Mouse (Mus musculus) adrenal gland, adult 2 months (tissue): ENCODE measurements around the gene Olfr12. TPM values are rescaled to one million over a fixed set of nuclear protein-coding genes. Genes with fewer than 3 reads are reported as not detected.
A peak's percentile ranks its signal among the peaks of the same experiment; 100 is the strongest.

Source experiments
- DNase-seq: peaks from one replicate; pipeline ENCODE4 v3.0.0; 2021
- long read RNA-seq: library from polyadenylated mRNA; stranded (forward); transcript quantifications from one replicate; pipeline ENCODE4 v2.0.0, GENCODE M21; 2021
- polyA plus RNA-seq: library from polyadenylated mRNA; depleted of rRNA; stranded (reverse); fragments of >200 nt; gene quantifications from 2 replicates; pipeline ENCODE4 v1.2.3, GENCODE M21; 2012; rRNA removed
- total RNA-seq, 2 experiments: library from RNA; stranded (reverse); gene quantifications; 2 replicates each; pipeline ENCODE4 v1.2.3; 2021

The Olfr12 gene
- total RNA-seq (not detected), polyA plus RNA-seq (not detected in 2 replicates)
- long read RNA-seq, result 0 reads

DNA sequence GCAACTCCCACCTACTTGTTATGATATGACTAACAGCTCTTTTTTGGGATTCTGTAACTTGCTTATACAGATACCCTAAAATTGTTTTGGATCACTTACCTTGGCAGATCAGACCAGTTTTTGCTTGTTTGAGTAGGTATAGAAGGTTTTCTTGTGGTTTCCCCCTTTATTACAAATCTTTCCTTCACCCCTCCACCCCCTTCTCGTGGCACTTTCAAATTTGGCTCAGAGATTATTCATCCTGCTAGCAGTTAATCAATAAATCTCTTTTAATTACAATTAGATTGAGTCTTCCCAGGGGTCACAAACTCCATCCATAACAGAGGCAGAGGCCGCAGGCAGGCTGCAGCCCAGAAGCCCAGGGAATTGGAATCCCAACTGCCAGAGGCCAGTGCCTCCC is at the start of gene Olfr12:
Olfr12 (plus strand) TSS at position 301 of the 400 bp plus-strand sequence.
- DNase-seq, result no peak

DNA sequence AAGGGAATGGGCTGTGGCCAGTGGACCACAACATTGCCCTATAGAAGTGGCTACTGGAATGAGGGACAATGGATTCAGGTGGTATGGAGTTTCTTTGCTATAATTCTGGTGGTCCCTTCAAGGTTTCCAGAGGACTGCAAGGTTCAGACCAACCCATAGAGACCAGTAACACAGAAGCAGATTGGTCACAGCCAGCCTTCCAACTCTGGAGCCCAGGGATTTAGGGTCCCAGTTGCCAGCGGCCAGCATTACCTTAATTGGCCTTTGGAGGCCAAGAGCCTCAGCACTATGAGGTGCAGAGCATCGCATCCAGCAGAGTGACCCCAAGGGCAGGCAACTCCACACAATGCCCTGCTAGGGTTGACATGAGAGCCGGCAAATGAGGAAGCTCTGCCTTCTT is 46.6 kb upstream of the Olfr12 start, which contains the start of gene Olfr1413:
Olfr1413 (plus strand) TSS at position 301 of the 400 bp plus-strand sequence.
- DNase-seq, result no peak

DNA sequence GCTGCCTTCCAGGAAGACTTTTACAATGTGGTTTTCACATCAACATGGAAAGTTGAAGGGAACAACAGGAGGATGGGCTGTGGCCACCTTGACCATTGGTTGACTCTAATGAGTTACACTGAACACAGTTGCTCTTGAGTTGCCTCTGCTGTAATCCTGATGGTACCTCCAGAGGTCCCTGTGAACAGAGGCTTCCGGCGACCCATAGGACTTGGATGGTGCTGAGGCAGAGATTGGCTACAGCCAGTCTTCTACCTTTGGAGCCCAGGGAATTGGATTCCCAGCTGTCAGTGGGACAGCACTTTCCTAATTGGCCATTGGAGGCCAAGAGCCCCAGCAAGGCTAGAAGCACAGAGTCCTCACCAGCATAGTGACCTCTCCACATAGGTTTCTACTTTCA is 32.1 kb upstream of the Olfr12 start, which contains the start of gene Olfr1412:
Olfr1412 (plus strand) TSS at position 301 of the 400 bp plus-strand sequence.
- no peak for DNase-seq

DNA sequence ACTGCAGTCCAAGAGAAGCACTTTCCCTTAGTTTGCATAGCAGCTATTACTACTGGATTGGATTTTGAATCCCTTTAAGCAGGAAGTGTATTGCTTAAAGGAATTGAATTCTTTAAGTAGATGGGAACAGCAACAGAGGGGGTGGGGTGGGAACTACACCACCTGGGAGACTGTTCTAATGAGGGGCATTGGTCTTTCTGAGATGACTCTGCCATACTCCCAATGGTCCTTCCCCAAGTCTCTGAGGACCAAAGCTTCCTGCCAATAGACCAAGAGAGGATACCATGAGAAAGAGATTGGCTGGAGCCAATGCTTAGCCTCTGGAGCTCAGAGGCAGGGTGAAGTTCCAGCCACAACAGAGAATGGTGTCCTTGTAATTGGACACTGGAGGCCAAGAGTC is 23.5 kb upstream of the Olfr12 start, which contains the start of gene Olfr1411:
Olfr1411 (plus strand) TSS at position 301 of the 400 bp plus-strand sequence.
- no peak for DNase-seq

DNA sequence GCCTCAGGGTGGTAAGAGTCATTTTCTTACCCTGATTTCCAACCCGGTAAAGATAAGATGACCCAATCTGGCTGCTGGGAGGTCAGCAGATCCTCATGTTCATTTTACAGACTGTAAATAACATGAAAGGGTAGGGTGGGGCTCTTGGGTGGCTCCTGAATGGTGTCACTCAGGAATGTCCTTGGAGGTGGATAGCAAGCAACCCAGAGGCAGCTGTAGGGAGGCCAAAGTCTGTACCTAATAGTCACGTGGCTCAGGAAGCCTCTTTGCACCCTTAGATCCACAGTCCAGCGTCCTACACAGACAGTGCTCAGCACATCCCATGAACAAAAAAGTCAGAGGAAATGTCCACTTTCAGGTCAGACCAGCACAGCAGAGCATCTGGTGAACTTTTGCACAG is 21.6 kb upstream of the Olfr12 start:
- DNase-seq, result no peak

DNA sequence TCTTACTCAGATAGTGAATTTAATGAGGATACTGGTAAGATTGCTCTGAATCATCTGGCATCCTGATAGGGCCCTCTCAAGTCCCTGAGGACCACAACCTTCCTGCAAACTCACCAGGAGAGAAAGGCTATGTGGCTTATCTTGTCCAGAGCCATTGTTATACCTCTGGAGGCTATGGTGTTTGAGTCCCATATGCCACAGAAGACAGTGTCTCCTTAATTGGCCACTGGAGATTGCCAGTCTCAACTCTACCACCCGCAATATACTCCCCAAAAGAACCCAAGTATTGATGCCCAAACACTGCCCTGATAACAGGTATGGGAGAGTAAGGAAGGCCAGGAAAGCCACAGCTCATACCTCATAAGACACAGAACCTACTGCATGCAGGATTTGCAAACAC is 12.1 kb upstream of the Olfr12 start, which contains the start of gene Olfr1410:
Olfr1410 (plus strand) TSS at position 301 of the 400 bp plus-strand sequence.
- DNase-seq, result no peak

DNA sequence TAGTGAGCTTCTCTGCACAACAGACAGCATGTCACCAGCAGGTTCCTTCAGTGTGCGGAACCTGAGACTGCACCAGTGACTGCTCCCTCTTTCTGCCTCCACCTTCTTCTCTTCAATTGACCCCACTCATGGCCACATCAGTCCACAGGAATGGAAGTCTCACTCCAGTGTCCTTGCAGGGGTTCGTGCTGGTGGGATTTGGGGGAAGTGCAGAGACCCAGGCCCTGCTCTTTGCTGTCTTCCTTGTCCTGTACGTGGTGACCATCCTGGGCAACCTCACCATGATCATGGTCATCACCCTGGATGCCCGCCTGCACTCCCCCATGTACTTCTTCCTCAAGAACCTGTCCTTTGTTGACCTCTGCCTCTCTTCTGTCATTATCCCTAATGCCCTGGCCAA is 9.9 kb upstream of the Olfr12 start:
- DNase-seq, result no peak

DNA sequence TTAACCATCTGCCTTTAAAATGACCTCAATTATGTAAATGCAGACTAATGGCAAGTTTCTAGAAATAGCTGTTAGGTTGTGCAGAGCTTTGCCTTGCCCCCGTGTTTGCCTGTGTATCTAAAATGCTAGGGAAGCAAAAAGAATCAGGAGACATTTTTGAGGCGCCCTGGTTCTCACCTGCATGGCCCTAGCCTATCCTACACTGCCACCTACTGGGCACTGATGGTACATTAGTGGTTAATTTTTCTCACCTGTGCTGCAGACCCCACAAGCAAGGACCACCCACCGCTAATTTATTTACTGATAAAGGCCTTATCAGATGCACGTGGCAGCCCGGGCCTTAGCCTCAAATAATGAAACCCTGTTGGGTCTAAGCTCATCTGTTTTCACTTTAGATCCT is 6.6 kb upstream of the Olfr12 start:
- DNase-seq, result peak; percentile 44

DNA sequence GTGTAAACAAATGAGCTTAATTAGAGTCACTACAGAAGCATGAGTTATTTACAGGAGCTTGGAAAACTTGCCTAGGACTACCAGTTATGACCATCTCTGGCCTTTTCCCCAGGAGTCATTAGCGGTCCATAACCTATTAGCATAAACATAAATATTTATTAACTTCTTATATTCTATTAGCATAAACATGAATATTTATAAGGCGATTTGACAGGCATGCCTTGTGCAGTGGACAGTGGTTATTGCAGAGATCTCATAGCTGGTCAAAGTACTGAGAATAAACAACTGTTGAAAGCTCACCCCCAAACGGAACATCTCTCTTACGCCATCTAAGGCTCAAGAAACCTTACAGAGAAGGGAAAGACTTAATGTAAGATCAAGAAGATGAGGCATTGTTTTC is 4.4 kb upstream of the Olfr12 start:
- no peak for DNase-seq

DNA sequence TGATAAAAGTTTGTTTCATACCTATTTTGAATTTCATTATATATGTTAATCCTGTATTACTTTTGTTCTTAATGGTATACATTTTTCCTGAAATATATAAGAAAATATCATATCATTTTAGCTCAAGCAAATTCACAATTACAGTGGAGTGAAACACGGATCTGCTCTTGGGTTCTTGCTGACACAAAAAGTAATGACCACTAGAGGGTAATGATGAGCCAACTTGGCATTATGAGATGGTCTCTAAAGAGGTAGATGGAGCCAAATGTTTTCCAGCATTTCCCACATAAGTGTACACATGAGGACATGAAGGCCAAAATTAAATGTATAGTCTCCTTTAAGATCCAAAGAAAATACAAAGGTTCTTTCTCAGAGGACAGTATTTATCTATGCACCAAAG is 3.1 kb upstream of the Olfr12 start:
- DNase-seq, result peak; percentile 28

DNA sequence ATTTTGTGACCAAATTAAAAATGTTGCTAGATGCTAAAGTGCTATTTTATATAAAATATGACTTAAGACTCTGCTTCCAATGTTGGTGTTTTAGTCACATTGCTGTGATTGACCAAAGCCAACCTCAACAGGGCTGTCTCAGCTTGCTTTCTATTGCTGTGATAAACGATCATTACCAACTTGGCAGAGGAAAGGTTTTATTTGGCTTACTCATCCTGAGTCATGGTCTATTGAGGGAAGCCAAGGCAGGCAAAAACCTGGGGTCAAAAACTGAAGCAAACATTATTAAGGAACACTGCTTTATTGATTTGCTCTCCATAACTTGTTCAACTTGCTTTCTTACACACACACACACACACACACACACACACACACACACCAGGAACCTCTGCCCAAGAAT is 1.5 kb upstream of the Olfr12 start:
- peak; percentile 37 for DNase-seq

DNA sequence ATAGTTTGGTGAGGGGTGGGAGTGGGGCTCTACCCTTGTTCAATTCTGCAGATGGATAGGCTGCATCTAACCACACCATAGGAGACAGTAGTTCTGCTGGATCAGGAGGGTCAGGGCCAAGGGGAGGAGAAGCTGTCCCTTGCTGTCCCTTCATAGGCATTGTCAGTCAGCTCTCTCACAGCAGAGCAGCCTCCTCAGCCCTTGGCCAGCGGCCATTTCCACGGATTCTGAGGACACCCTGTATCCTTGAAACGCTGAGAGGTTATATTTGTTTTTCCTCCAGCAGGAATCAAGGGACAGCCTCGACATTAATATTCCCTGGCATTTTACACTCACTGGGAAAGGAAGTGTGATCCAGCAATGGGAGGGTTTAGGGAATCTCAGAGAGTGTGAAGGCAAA is 772 bp downstream of the Olfr12 start:
- DNase-seq, result peak; percentile 91

DNA sequence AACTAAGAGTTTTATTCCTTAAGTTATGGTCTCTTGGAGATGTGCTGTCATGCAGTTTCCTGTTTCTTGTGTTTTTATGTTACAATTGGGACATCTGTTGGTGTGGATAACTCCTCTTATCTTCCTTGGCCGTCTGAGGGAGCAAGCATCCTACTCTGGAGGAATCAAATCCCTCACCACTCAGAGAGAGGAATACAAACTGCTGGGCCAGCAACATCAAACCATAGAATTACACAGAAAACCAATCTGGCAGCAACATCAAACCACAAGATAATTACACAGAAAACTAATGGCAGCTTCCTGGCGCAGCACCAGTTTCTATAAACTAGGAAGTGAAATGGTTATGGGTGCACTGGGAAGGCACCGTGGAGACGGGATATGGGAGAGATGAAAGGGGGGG is 10.6 kb downstream of the Olfr12 start:
- no peak for DNase-seq

DNA sequence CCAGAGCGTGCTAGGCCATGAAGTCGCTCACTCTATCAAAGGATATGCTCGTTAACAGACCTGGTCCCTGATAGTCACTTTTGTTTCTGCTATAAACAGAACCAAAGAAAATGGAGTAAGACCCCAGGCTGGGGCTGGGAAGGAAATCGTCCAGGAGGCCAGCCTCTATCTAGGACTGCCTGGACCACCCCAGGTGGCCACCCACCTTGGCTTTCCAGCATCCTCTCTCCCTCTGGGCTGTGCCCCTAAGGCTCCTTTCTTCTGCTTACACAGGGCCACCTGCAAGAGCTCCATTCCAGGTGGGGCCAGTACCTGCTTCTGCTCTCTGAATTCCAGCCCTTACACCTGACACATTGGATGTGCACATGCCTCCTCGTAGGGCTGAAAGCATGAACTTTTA is 14.6 kb downstream of the Olfr12 start:
- no peak for DNase-seq

DNA sequence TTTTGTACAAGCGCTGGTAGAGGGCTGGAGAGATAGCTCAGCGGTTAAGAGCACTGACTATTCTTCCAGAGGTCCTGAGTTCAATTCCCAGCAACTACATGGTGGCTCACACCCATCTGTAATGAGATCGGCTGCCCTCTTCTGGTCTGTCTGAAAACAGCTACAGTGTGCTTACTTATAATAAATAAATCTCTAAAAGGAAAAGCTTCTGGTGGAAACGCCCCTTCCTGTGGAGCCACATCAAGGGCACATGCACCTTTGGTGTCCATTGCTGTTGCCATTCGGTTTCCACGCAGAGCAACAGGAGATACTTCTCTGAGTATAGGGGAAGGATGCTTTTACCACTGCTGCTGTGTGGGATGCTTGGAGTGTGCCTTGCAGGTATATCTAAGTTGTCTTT is 15.4 kb downstream of the Olfr12 start:
- no peak for DNase-seq

DNA sequence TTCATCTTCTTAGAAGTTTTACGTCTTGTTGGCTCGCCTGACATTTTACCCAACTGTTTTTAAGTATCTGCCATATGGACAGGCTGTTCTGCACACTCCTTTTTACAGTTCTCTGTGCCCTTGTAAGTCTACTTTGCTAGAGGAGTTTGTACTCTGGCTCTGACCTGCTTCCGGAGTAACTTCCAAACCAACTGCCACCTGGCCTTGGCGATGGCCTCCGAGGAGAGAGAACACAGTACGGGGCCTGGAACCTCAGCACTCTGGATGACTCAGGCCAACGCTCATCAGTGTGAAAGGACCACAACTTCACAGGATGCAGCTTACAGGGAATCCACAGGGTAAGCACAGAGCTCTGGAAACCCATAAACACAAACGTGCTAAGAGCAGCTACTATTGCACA is 16.1 kb downstream of the Olfr12 start:
- DNase-seq, result no peak

DNA sequence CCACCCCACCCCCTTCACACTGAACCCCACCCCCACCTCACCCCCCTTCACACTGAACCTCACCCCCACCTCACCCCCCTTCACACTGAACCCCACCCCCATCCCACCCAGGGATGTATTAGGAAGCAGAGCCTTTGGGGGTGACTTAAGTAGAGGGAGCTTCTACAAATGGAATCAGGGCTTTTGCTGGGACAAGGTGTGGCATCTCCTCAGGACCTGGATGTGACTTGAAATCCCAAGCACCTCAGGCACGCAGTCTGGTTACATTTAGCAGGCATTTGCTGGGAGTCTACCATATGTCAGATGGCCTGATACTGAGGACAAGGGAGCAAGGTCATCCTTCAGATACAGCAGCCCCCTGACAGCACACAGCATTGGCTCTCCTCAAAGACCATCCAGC is 17.0 kb downstream of the Olfr12 start:
- DNase-seq, result no peak

DNA sequence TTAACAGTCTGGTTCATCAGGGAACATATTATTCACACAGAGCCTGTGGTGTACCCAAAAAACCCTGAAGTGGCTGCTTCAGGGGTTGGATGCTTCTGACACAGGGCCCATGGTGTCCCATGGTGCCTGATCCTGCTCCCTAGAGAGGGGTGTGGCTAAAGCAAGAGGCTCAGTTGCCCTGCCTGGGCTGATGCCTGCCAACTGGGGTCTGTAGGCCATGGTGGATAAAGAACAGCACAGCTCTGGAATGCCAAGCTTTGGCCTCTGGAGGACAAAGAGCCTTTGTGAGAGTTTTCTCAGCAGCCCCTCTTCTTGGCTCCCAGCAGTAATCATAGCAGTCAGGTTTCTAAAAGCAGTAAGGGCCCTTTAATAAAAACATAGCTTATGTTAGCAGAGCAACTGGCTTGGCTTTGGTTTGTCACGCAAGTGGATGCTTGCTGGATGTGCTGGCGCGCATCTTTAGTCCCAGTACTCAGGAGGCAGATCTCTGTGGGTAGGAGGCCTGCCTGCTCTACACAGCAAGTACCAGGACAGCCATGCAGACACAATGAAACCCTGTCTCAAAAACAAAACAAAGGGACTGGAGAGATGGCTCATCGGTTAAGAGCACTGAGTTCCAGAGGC is 17.5 kb downstream of the Olfr12 start:
- no peak for DNase-seq

DNA sequence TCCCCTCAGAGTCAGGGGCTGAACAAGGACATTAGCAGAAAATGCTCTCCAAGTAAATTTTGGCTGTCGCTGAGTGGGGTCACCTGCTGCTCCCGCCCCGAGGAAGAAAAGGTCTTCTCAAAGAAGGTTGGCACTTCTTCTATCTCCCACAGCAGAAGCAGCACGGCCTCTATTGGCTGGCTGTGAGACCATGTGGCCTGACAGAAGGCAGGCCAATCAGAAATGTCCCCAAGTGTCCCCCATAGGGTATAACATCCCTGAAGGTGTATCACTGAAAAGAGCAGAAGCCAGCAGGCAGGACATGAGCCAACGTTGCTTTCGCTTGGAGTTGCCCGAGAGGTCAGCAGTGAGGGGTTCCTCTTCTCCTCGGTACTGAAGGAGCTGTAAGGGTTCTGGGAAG is 18.4 kb downstream of the Olfr12 start:
- DNase-seq, result no peak

DNA sequence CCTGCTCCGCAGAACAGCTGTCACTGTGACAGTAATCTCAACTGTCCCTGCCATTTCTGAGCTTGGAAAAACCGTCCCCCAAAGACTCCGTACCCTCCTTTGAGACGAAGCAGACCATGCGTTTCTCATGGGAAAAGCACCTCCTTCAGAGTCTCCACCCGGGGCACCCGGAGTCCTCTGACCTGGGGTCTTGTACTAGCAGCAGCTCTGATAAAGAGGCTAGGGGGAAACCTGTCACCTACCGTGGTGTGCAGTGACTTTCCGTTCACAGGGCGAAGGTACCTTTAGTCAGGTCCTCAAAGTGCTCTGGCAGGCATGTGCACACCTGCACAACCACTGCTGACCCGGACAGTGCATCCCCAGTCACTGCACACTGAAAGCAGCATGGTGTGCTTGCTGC is 19.1 kb downstream of the Olfr12 start:
- no peak for DNase-seq

DNA sequence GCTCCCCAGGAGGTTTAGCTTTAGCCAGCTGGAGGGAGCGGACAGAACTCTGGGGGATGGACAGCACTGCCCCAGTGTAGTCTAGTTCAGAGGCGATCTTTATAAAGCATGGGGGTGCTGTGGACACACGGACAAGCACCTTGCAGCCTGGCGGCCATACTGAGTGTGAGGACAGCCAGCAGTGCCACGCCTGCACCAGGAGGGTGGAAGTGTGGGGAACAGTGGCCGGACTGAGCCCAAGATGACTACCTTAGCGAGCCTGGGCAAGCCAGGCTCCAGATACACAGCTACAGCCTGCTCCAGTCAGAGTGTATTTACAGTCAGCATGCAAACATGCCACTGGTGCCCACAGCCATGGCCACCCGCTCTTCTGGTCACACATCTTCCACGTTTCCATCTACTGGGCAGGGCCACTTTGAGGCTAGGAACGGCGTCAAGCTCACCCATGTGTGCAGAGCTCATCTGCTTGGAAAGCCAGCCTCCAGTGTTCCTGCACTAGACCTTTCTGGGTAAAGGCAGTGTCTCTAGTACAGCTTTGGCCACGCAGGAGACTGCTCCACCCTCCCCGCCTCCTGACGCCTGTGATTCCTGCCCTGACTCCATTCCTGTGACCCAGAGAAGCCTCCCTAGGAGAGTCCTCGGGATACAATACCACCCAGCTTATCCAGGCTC is 20.0 kb downstream of the Olfr12 start:
- no peak for DNase-seq

DNA sequence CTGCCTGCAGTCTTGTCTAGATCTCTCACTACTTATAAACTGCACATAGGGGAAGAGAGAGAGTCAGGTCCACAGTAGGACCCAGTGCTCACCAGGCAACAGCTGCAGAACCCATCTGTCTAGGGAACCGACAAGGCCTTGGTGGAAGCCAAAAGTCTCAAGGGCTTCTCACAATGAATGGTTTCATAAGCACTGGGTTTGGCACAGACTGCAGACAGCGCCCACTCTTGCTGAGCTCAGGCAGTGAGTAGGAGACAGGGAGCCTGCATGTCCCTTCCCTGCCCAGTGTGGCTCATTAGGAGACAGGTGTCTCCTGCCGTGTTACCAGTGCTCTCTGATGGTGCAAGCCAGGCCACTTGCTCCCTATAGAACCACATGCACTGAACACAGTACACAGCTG is 20.6 kb downstream of the Olfr12 start:
- DNase-seq, result peak; percentile 74

DNA sequence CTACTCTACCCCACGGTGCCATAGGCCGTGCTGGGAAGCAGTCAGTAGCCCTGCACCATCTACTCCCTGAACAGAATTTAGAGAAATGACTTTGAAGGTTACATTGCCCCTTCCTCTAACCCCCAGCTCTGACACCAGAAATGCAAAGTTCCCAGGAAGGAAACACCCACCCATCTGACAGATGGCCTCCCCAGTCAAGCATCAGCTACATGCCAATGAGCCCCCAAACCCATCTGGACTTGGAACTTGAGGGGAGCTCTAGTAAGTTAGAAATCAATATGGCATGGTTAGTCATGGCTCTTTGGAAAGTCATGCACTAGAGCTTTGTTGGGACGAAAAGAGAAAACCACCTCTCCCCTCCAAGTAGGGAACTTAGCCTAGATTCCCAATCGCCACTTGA is 21.1 kb downstream of the Olfr12 start:
- DNase-seq, result no peak

DNA sequence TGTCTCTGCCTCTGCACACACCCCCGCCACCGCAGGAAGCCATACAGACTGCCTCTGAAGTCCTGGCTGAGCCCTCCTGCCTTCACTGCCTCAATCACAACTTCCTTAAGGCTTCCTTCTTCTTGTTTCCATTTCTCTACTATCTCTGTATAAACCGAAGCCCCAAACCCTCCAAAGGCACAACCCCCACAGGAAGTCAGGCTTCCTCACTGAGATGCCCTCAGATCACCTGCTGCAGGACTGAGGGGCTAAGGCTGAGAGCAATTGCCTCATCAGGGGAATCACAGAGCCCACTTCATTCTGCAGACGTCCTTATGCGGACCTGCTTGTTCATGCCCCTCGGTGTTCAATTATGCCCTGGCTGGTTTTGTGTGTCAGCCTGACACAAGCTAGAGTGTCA is 22.8 kb downstream of the Olfr12 start:
- DNase-seq, result peak; percentile 0
